Mouse (Mus musculus): ENCODE results near the gene Prkab2. TPM values are rescaled to one million over a fixed set of nuclear protein-coding genes. Genes with fewer than 3 reads are reported as not detected.
A peak's percentile ranks its signal among the peaks of the same experiment; 100 is the strongest.

Prkab2 gene
- polyA plus RNA-seq, 1 experiment from 2014 or later: 12.6 TPM

DNA sequence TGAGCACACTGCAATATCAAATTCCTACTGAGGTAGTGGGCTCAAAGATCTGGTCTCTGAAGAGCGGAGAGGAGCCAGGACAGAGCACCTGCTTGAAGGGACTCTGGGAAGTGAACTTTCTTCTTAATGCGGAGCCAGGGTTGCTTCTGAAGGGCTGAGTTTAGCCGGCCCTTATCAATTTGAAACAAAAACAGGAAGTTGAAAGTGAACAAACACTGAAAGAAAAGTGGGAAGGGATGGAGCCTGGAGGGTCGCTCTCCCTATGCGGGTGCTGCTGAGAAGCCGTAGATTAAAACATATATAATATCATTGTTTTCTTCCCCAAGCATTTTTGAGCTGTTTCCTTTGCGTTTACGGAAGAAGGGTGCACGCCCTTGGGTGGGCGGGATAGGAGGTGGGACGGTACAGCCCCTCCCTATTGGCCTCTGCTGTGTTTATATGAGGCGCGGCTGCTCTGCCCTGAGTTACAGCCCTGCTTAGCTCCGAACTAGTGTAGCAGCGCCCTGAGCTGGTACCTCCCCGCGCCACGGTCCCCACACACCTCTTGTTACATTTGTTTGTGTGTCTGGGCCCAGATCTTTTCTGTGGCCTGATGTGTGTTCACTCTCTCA, 29.5 kb upstream of the Prkab2 start, which contains the start of gene Fmo5:
Gene Fmo5, plus strand, starts transcription at position 414 of the 611 bp plus-strand sequence.
- WGBS: 10% methylated on average over 18 of the region's 18 CpGs
- ATAC-seq (replicated peaks): no peak
- Histone ChIP-seq H3K4me3 (peak within 1 kb of the TSS; percentile 8; the same call in 1 of the 2 replicates), H3K36me3 (replicated peaks) (no peaks in the 10 kb centered on the region), H3K9me3 (no peaks in the 10 kb centered on the region), H3K4me2 (peak within 1 kb of the TSS; percentile 39), H3K27me3 (replicated peaks) (no peaks in the 10 kb centered on the region), H3K27ac (no peak within 1 kb of the TSS), H3K4me1 (no peaks in the 10 kb centered on the region), H3K9ac (no peak within 1 kb of the TSS)

DNA sequence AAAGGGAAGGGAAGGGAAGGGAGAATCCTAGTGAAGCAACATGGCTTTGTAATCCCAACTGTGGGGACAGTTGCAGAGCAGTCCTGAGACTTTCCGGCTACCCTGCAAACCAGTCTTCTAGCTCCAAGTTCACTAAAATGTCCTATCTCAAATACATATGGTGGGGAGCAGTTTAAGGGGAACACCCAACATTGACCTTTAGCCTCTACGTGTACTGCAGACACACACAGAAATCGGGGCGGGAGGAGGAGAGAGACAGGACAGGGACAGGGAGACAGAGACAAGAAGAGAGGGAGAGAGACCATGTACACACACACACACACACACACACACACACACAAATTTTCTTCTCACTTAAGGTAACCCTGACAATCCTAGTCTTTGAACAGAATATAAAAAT, 28.1 kb upstream of the Prkab2 start:
- Histone ChIP-seq H3K4me2 (no peak overlapping the region), H3K9ac (no peak overlapping the region), H3K4me3 (no peak overlapping the region), H3K36me3 (replicated peaks) (no peaks in the 10 kb centered on the region), H3K27me3 (replicated peaks) (no peaks in the 10 kb centered on the region), H3K9me3 (no peaks in the 10 kb centered on the region), H3K4me1 (no peaks in the 10 kb centered on the region), H3K27ac (no peak overlapping the region)
- no peak for ATAC-seq (replicated peaks)
- WGBS: 86% methylated on average over 4 of the region's 4 CpGs

DNA sequence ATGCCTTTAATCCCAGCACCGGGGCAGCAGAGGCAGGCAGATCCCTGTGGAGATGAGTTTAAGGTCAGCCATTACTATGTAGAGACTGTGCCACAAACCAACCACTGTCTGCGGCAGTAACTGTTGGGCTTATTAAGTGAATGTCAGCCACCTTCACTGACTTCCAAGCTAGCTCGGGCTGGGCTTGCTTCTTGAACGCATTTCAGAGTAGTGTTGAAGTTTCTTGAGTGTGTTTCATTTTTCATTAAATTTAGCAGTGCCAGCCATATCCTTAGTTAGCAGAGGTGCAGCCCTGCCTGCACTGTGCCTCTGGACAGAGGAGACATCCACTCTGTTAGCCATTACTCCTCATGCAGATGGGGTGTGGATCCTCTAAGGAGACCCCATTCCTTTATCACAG, 27.2 kb upstream of the Prkab2 start:
- Histone ChIP-seq H3K36me3 (replicated peaks) (no peaks in the 10 kb centered on the region), H3K9ac (no peak overlapping the region), H3K27ac (no peak overlapping the region), H3K4me2 (no peak overlapping the region), H3K9me3 (no peaks in the 10 kb centered on the region), H3K4me1 (no peaks in the 10 kb centered on the region), H3K4me3 (no peak overlapping the region), H3K27me3 (replicated peaks) (no peaks in the 10 kb centered on the region)
- no peak for ATAC-seq (replicated peaks)
- WGBS: 92% methylated on average over 4 of the region's 4 CpGs

DNA sequence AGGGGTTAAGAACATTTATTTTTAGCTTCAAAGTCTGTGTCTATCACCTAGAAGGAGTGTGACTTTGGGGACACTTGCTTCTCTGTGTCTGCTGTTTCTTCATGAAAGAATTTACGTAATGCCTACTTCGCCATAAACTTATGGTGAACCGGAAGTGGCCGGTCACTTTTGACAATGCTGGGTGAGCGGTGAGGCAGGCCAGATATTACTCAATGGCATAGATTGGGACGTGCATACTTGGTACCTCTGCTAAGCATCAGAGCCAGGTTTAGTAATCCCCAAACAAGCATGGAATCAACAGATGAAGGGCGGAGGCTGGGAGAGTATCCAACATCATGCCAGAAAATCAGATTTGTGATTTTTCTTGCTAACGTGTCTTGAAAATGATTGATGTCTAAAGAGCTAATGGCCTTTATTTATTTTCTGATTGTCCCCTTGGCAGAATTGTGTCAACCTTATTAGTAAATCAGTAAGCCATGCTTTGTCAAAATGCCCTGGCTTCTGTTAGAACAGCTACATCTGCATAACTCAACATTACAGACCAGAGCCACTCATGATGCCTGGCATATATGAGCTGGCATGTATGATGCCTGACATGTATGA, 26.6 kb upstream of the Prkab2 start:
- Histone ChIP-seq H3K4me1 (no peaks in the 10 kb centered on the region), H3K9me3 (no peaks in the 10 kb centered on the region), H3K9ac (no peak overlapping the region), H3K36me3 (replicated peaks) (no peaks in the 10 kb centered on the region), H3K4me2 (no peak overlapping the region), H3K4me3 (no peak overlapping the region), H3K27ac (no peak overlapping the region), H3K27me3 (replicated peaks) (no peaks in the 10 kb centered on the region)
- no peak for ATAC-seq (replicated peaks)
- WGBS: 90% methylated on average over 8 of the region's 8 CpGs

DNA sequence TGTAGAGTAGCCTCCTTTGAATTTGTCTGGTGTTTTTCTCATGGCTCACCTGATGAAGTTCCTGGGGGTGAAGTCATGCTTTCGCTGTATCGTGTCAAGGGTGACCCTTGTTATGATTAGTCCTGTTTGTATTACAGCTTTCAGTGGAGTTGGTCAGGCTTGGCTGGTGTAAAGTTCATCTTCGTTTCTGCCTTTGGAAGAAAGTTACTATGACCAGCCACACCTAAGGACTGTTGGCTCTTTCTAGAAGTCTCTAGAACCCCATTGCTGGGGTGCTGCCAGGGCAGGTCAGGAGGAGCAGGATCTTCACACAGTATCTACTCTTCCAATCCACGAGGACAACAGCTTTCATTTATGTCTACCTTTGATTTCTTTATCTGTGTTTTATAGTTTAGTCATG, 24.5 kb upstream of the Prkab2 start:
- Histone ChIP-seq H3K4me1 (no peaks in the 10 kb centered on the region), H3K4me2 (no peak overlapping the region), H3K9me3 (no peaks in the 10 kb centered on the region), H3K4me3 (no peak overlapping the region), H3K36me3 (replicated peaks) (no peaks in the 10 kb centered on the region), H3K9ac (no peak overlapping the region), H3K27ac (no peak overlapping the region), H3K27me3 (replicated peaks) (no peaks in the 10 kb centered on the region)
- ATAC-seq (replicated peaks): no peak
- WGBS: 86% methylated on average over 4 of the region's 4 CpGs

DNA sequence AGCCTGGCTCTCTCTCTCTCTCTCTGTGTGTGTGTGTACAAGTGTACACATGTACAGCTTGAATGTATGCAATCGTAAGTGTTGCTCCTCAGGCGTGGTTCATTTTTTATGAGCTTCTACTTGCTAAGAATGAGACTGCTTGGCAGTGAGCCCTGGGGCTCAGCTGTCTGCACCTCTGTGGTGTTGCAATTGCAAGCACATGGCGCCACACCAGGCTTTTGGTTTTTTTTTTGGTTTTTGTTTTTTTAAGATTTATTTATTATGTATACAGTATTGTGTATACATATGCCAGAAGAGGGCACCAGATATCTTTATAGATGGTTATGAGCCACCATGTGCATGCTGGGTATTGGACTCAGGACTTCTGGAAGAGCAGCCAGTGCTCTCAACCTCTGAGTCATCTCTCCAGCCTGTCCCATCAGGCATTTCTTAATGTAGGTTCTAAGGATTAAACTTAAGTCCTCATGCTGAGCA, 23.7 kb upstream of the Prkab2 start:
- Histone ChIP-seq H3K4me2 (no peak overlapping the region), H3K4me3 (no peak overlapping the region), H3K27ac (no peak overlapping the region), H3K27me3 (replicated peaks) (no peaks in the 10 kb centered on the region), H3K9ac (no peak overlapping the region), H3K36me3 (replicated peaks) (no peaks in the 10 kb centered on the region), H3K4me1 (no peaks in the 10 kb centered on the region), H3K9me3 (no peaks in the 10 kb centered on the region)
- WGBS: 74% methylated on average over 3 of the region's 3 CpGs
- ATAC-seq (replicated peaks): no peak

DNA sequence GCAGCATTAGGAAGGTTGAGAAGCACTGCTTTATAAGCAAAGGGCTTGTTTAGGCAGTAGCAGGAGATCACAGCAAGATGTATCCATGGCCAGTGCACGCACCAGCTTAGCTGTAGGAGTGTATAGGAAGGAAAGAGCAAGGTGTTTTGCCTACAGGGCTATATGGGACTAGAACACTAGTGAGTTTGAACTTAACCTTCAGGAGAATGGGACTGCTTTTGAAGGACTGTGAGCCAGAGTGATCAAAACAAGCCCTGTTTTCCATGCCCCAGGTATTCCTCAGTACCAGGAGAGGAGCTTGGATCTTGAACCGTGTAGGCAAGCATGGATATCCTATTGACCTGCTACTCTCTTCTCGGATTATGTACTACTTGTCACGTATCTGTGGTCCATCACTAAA, 16.6 kb upstream of the Prkab2 start:
- 89% methylated on average over 4 of the region's 4 CpGs for WGBS
- H3K27me3 ChIP-seq (replicated peaks): no peaks in the 10 kb centered on the region
- no peaks in the 10 kb centered on the region for H3K4me1 ChIP-seq
- ATAC-seq (replicated peaks): no peak
- no peak overlapping the region for H3K27ac ChIP-seq
- no peak overlapping the region for H3K9ac ChIP-seq
- no peaks in the 10 kb centered on the region for H3K9me3 ChIP-seq
- H3K4me3 ChIP-seq: no peak overlapping the region
- H3K36me3 ChIP-seq (replicated peaks): no peaks in the 10 kb centered on the region
- no peak overlapping the region for H3K4me2 ChIP-seq

DNA sequence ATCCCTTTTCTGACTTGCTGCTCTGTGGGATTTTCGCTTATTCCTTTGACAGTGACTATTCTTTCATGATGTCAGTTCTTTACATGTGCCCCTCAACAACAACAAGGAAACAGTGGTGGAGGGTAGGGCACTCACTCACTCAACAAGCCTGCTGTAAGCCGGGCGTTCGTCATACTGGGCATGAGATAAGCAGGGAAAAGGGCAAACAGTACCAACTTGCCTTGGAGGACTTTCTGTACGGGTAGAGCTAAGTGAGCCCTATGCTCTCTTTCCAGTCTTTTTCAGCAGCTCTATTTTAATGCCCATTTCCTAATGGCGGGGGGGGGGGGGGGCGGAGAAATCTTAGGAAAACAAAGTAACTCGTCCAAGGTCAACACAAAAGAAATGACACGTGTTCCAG, 16.0 kb upstream of the Prkab2 start:
- no peaks in the 10 kb centered on the region for H3K9me3 ChIP-seq
- no peak overlapping the region for H3K27ac ChIP-seq
- H3K4me2 ChIP-seq: no peak overlapping the region
- no peaks in the 10 kb centered on the region for H3K27me3 ChIP-seq (replicated peaks)
- WGBS: 86% methylated on average over 9 of the region's 9 CpGs
- ATAC-seq (replicated peaks): no peak
- H3K4me3 ChIP-seq: no peak overlapping the region
- no peak overlapping the region for H3K9ac ChIP-seq
- no peaks in the 10 kb centered on the region for H3K4me1 ChIP-seq
- no peaks in the 10 kb centered on the region for H3K36me3 ChIP-seq (replicated peaks)

DNA sequence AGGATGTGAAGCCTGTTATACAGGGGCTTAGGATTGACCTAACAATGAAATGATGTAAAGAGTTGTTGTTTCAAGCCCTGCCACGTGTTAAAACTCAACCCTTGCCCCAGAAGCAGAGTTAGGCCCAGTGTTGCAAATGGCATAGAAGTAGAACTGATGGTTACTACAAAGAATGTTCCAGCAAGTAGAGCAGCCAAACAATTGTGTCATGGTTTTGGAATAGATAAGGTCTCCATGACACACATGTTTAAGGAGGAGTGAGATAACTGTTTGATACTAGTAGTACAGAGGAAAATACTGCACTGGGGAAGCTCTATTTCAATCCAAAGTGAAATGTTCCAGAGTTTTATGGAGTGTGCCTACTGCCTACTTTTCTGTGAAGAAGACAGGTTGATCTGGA, 9.5 kb upstream of the Prkab2 start:
- H3K9me3 ChIP-seq: no peaks in the 10 kb centered on the region
- no peaks in the 10 kb centered on the region for H3K4me1 ChIP-seq
- no peak overlapping the region for H3K4me3 ChIP-seq
- no peak overlapping the region for H3K4me2 ChIP-seq
- no peak overlapping the region for H3K9ac ChIP-seq
- 36% methylated on average over 1 of the region's 1 CpGs for WGBS
- no peak overlapping the region for H3K27ac ChIP-seq
- H3K27me3 ChIP-seq (replicated peaks): no peaks in the 10 kb centered on the region
- ATAC-seq (replicated peaks): no peak
- H3K36me3 ChIP-seq (replicated peaks): no peaks in the 10 kb centered on the region

DNA sequence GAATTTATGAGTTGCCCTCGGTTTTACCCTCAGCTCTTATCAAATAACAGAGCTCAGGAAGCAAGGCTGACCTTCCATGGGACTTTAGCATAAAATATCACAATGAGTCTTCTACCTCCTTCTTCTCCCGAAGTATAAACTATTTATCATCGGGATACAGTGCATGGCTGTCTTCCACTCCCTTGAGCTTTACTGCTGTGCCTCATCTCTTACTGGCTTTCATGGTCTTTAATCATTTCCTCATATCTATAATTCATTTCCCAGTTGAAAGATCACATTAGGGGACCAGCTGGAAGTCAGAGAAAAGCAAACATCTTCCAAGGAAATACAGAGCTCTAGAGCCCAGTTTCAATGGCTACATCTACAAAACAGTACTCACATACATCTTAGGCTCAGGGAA, 9.0 kb upstream of the Prkab2 start:
- WGBS: 82% methylated on average over 3 of the region's 3 CpGs
- H3K27ac ChIP-seq: no peak overlapping the region
- no peaks in the 10 kb centered on the region for H3K4me1 ChIP-seq
- H3K9ac ChIP-seq: no peak overlapping the region
- H3K9me3 ChIP-seq: no peaks in the 10 kb centered on the region
- no peak overlapping the region for H3K4me3 ChIP-seq
- ATAC-seq (replicated peaks): no peak
- H3K27me3 ChIP-seq (replicated peaks): no peaks in the 10 kb centered on the region
- H3K36me3 ChIP-seq (replicated peaks): no peaks in the 10 kb centered on the region
- H3K4me2 ChIP-seq: no peak overlapping the region

DNA sequence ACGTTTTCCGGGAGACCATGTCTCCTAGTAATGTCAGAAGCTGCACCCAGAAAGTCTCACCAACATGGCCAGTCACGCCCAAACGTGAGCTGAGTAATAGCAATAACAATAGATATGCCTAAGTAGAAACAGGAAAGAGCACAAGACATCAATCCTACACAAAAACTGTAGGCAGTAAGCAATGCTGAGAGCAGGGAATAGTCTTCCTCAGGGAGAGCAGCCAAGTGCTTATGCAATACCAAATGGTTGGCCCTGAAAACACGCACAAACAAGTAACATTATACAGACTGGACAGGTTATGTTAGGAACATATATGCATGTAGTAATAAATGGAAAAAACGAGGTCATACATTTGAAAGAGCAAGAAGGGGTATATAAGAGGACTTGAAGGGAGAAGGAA, 8.5 kb upstream of the Prkab2 start:
- WGBS: 82% methylated on average over 6 of the region's 6 CpGs
- Histone ChIP-seq H3K27me3 (replicated peaks) (no peaks in the 10 kb centered on the region), H3K27ac (no peak overlapping the region), H3K4me2 (no peak overlapping the region), H3K4me3 (no peak overlapping the region), H3K9ac (no peak overlapping the region), H3K36me3 (replicated peaks) (no peaks in the 10 kb centered on the region), H3K9me3 (no peaks in the 10 kb centered on the region), H3K4me1 (no peaks in the 10 kb centered on the region)
- no peak for ATAC-seq (replicated peaks)

DNA sequence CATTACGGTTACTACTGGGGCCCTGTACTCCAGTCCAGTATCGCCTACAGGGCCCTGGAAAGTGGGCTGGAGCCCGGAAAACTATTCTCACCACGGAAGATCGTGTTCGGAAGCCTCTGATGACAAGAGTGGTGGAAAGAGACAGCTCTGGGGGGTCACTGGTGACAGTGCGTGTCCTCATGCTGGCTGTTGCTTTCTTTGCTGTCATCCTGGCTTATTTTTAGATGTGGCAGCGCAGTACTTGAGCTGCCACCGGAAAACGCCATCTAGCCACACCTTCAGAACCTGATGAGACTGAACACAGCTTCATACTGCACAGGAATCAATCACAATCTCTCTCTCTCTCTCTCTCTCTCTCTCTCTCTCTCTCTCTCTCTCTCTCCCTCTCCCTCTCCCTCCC, 6.4 kb upstream of the Prkab2 start:
- ATAC-seq (replicated peaks): no peak
- 84% methylated on average over 10 of the region's 10 CpGs for WGBS

DNA sequence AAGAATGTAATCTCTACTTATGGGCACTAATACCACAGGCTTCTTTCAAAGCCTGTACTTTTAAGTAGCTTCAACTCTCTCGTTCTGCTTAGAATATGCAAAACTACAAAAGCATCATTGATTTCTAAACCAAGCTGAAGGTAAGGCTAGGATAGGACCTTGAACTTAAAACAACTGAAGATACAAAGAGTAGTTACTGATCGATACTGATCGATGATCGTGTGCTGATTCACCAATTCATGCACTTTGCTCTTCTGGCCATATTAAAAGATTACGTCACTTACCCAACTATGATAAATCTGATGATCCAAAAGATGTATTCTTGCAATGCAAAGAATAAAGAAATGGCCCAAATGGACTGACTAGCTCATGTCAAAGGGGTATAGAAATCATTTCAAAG, 4.2 kb upstream of the Prkab2 start:
- no peak overlapping the region for H3K9ac ChIP-seq
- peaks cover 5% of the 10 kb centered on the region; the same call in 1 of the 2 replicates for H3K4me1 ChIP-seq
- WGBS: 93% methylated on average over 5 of the region's 5 CpGs
- H3K27ac ChIP-seq: no peak overlapping the region
- ATAC-seq (replicated peaks): no peak
- H3K4me3 ChIP-seq: no peak overlapping the region
- no peaks in the 10 kb centered on the region for H3K9me3 ChIP-seq
- H3K36me3 ChIP-seq (replicated peaks): no peaks in the 10 kb centered on the region
- no peak overlapping the region for H3K4me2 ChIP-seq
- H3K27me3 ChIP-seq (replicated peaks): no peaks in the 10 kb centered on the region

More for the DNA sequence above, 6.4 kb upstream of the Prkab2 start:
- Histone ChIP-seq H3K4me1 (no peaks in the 10 kb centered on the region), H3K9ac (no peak overlapping the region), H3K9me3 (no peaks in the 10 kb centered on the region), H3K27me3 (replicated peaks) (no peaks in the 10 kb centered on the region), H3K36me3 (replicated peaks) (no peaks in the 10 kb centered on the region), H3K4me2 (no peak overlapping the region), H3K27ac (no peak overlapping the region), H3K4me3 (no peak overlapping the region)

Data from midbrain, embryonic 15.5 days (tissue).